Mouse (Mus musculus): Measurements from ENCODE around the gene Iqgap2. TPM values are rescaled to one million over a fixed set of nuclear protein-coding genes. Genes with fewer than 3 reads are reported as not detected.
A peak's percentile ranks its signal among the peaks of the same experiment; 100 is the strongest.

Iqgap2 gene
- polyA plus RNA-seq, 1 experiment from 2014 or later = 7.8 TPM

- Histone ChIP-seq H3K27ac (no peak overlapping the region), H3K4me3 (no peak overlapping the region), H3K36me3 (no peaks in the 10 kb centered on the region), H3K4me1 (peaks cover 19% of the 10 kb centered on the region; the same call in 1 of the 2 replicates), H3K9me3 (no peaks in the 10 kb centered on the region), H3K27me3 (ENCODE audit: insufficient read depth, poor library complexity, severe bottlenecking) (no peaks in the 10 kb centered on the region)
- 36% methylated on average over 5 of the region's 5 CpGs for WGBS
- DNase-seq (ENCODE audit: low spot score) = no peak
These were observed 84.5 kb downstream of the Iqgap2 start for GRCm38 (mm10) chr13:95807106-95807750.

GRCm38 (mm10) chr13:95805469-95806166 is 86.1 kb downstream of the Iqgap2 start:
- no peaks in the 10 kb centered on the region for H3K36me3 ChIP-seq
- H3K4me1 ChIP-seq = peaks cover 19% of the 10 kb centered on the region; the same call in 1 of the 2 replicates
- no peak overlapping the region for H3K27ac ChIP-seq
- H3K9me3 ChIP-seq = no peaks in the 10 kb centered on the region
- no peaks in the 10 kb centered on the region for H3K27me3 ChIP-seq (ENCODE audit: insufficient read depth, poor library complexity, severe bottlenecking)
- H3K4me3 ChIP-seq = peak overlapping the region; percentile 9; the same call in 1 of the 2 replicates
- peak; percentile 85 for DNase-seq (ENCODE audit: low spot score)
- whole genome bisulfite sequencing = 34% methylated on average over 13 of the region's 13 CpGs

DNA sequence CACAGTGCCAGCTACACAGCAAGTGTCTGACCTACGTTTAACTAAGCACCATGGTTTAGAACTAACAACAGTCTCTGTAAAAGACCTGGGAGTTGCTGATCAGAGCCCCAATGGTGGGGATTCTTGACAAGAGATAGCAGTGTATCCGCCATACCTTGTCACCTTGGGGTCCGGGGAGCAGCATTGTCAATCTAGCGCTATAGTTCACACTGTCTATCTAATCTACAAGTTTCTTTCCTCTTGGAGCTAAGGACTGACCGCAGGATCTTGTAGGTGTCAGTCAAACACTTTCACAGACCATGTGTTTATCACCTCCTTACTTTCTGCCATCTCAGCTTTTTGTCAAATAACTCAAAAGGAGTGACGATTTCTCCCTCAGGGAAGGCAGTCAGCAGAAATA is 87.6 kb downstream of the Iqgap2 start:
- no peak overlapping the region for H3K4me3 ChIP-seq
- WGBS = 32% methylated on average over 6 of the region's 6 CpGs
- no peaks in the 10 kb centered on the region for H3K9me3 ChIP-seq
- no peak for DNase-seq (ENCODE audit: low spot score)
- no peaks in the 10 kb centered on the region for H3K27me3 ChIP-seq (ENCODE audit: insufficient read depth, poor library complexity, severe bottlenecking)
- no peaks in the 10 kb centered on the region for H3K36me3 ChIP-seq
- peaks cover 19% of the 10 kb centered on the region; the same call in 1 of the 2 replicates for H3K4me1 ChIP-seq
- no peak overlapping the region for H3K27ac ChIP-seq

DNA sequence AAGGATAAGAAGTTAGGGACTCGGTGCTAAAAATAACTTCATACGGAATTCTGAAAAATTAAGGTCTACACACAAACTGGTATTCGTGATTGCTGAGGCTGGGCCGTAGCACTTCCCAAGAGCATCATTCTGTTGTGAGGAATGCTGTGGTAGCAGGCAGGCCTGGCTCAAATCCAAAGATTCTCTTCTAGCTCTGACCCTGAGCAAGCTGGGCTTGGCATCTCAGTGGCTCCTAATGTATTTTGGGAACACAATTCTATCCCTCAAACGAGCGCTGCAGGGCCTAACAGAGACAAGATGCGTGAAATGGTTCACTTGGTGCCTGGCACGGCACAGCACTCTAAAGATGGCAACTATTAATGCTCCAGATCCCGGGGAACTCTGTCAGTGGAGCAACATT is 90.8 kb downstream of the Iqgap2 start:
- Histone ChIP-seq H3K27me3 (ENCODE audit: insufficient read depth, poor library complexity, severe bottlenecking) (no peaks in the 10 kb centered on the region), H3K36me3 (no peaks in the 10 kb centered on the region), H3K4me1 (peaks cover 15% of the 10 kb centered on the region; the same call in 1 of the 2 replicates), H3K27ac (no peak overlapping the region), H3K4me3 (no peak overlapping the region), H3K9me3 (no peaks in the 10 kb centered on the region)
- WGBS = 64% methylated on average over 9 of the region's 9 CpGs
- no peak for DNase-seq (ENCODE audit: low spot score)

DNA sequence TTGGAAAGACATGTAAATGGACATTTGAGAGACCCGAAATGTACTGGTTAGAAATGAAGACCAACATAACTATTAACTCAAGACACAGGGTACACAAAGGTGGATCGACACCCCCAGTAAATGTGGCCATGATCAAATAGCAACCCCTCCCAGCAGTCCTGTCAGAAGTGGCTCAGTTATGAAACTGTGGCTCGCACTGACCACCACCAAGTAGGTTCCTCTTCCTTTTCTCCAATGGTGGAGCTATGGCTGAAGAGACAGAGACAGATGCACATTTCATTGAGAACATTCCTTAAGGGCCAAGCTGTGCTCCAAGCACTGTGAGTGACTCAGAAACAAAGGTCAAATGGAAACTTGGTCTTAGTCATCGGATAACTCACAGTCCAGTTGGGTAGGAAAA is 92.4 kb downstream of the Iqgap2 start:
- Histone ChIP-seq H3K9me3 (no peaks in the 10 kb centered on the region), H3K27me3 (ENCODE audit: insufficient read depth, poor library complexity, severe bottlenecking) (no peaks in the 10 kb centered on the region), H3K27ac (no peak overlapping the region), H3K4me1 (peaks cover 6% of the 10 kb centered on the region; the same call in 1 of the 2 replicates), H3K36me3 (no peaks in the 10 kb centered on the region), H3K4me3 (no peak overlapping the region)
- WGBS = 76% methylated on average over 4 of the region's 4 CpGs
- no peak for DNase-seq (ENCODE audit: low spot score)

- Histone ChIP-seq H3K27ac (no peak overlapping the region), H3K4me1 (peaks cover 1% of the 10 kb centered on the region; the same call in 1 of the 2 replicates), H3K9me3 (no peaks in the 10 kb centered on the region), H3K4me3 (no peak overlapping the region), H3K36me3 (no peaks in the 10 kb centered on the region), H3K27me3 (ENCODE audit: insufficient read depth, poor library complexity, severe bottlenecking) (no peaks in the 10 kb centered on the region)
- 38% methylated on average over 6 of the region's 6 CpGs for WGBS
- no peak for DNase-seq (ENCODE audit: low spot score)
These were observed 93.0 kb downstream of the Iqgap2 start for GRCm38 (mm10) chr13:95798721-95799120.

GRCm38 (mm10) chr13:95797530-95797929 is 94.2 kb downstream of the Iqgap2 start:
- Histone ChIP-seq H3K9me3 (no peaks in the 10 kb centered on the region), H3K27me3 (ENCODE audit: insufficient read depth, poor library complexity, severe bottlenecking) (no peaks in the 10 kb centered on the region), H3K27ac (no peak overlapping the region), H3K36me3 (no peaks in the 10 kb centered on the region), H3K4me3 (no peak overlapping the region), H3K4me1 (no peaks in the 10 kb centered on the region)
- DNase-seq (ENCODE audit: low spot score) = no peak
- 76% methylated on average over 2 of the region's 2 CpGs for WGBS

DNA sequence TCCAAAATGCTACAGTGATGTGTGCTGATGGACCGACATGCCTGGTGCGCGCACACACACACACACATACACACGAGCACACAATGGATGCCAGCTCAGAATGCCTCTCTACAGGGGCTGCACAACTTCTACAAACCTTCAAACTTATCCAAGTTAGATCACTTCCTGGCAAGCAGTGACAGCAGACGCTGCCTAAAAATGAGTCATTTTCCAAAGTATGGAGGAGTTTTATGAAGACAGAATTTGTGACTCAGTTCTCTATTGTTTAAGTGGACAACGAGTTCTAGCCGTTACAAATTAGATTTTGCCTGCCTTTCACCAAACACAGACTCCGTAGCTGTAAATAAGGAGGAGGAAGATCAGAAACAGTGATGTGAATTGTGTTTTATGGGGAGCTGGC is 97.4 kb downstream of the Iqgap2 start:
- Histone ChIP-seq H3K9me3 (no peaks in the 10 kb centered on the region), H3K4me3 (no peak overlapping the region), H3K27me3 (ENCODE audit: insufficient read depth, poor library complexity, severe bottlenecking) (no peaks in the 10 kb centered on the region), H3K36me3 (no peaks in the 10 kb centered on the region), H3K4me1 (peaks cover 9% of the 10 kb centered on the region), H3K27ac (no peak overlapping the region)
- no peak for DNase-seq (ENCODE audit: low spot score)
- 82% methylated on average over 8 of the region's 8 CpGs for WGBS

DNA sequence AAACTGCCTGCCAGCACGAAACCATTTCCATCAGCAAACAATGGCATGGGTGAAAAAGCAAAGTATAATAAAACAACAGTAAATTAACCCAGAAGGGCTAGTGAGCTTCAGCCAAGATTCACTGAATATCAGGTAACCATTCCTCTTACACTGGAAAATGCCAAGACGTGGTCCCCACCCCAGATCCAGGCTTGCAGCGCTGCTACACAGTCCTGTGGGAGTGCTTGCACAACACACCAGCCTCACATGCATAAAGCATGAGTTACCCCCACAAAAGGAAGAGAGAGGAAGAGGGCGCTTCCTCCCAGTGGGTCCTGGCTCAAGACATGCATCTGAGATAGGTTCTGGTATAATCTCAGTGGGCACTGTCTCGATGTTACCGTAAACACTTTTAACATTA is 100.8 kb downstream of the Iqgap2 start:
- DNase-seq (ENCODE audit: low spot score) = no peak
- H3K9me3 ChIP-seq = no peaks in the 10 kb centered on the region
- H3K36me3 ChIP-seq = no peaks in the 10 kb centered on the region
- H3K4me3 ChIP-seq = no peak overlapping the region
- H3K27ac ChIP-seq = no peak overlapping the region
- H3K27me3 ChIP-seq (ENCODE audit: insufficient read depth, poor library complexity, severe bottlenecking) = no peaks in the 10 kb centered on the region
- WGBS = 88% methylated on average over 6 of the region's 6 CpGs
- H3K4me1 ChIP-seq = peaks cover 9% of the 10 kb centered on the region

DNA sequence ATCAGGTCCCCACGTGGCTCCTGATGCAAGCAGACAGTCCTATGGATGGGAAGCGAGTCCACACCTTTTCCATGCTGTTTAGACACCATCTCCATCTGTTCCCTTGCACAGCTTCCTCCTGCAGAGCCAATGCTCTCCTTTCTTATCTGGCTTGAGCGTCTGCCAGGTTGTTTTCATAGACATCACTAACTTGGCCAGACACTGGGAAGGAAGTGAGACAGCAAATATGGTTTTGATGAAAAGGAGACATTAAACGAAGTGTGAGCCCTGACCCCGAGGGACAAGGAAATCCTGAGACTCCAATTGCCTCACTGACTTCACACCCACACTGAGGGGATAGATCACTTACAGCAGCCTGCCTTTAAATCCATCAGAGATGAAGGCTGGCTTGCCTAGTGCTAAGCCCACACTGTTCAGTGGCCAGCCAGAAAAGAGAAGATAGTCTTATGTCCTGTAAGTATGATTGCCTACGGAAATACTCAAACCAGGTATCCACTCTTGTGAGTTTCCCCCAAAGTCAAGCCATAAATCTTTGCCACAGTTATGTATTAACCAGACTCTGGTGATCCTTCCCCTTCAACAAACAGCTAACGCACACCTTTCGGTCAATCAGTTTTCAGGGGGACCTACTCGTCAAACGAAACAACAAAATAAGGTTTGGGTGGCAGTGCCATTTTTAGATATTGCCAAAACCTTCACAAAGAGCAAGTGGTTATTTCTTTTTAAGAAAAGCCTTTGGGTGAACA is 102.9 kb downstream of the Iqgap2 start:
- DNase-seq (ENCODE audit: low spot score) = no peak
- Histone ChIP-seq H3K36me3 (no peaks in the 10 kb centered on the region), H3K9me3 (no peaks in the 10 kb centered on the region), H3K27me3 (ENCODE audit: insufficient read depth, poor library complexity, severe bottlenecking) (no peaks in the 10 kb centered on the region), H3K4me3 (no peak overlapping the region), H3K27ac (no peak overlapping the region), H3K4me1 (peaks cover 9% of the 10 kb centered on the region)
- 68% methylated on average over 10 of the region's 10 CpGs for WGBS

DNA sequence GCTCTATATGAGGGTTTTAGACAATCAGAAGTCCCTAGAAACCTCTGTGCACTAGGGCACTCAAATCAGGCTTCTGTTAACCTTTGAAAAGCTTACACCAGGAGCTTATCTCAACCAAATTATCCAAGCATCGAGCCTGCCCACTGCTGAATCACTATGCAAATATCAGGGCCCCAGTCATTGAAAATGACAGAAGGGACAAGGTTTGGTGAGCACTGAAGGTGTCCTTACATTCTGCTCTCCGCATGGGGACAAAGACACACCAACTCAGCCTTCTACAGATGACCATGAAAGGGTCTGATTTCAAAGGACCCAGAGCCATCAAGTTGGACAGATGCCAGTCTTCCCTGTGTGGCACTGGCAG is 108.8 kb downstream of the Iqgap2 start:
- H3K27me3 ChIP-seq (ENCODE audit: insufficient read depth, poor library complexity, severe bottlenecking) = no peaks in the 10 kb centered on the region
- 46% methylated on average over 2 of the region's 2 CpGs for WGBS
- H3K4me1 ChIP-seq = peaks cover 26% of the 10 kb centered on the region
- DNase-seq (ENCODE audit: low spot score) = no peak
- H3K36me3 ChIP-seq = no peaks in the 10 kb centered on the region
- H3K27ac ChIP-seq = no peak overlapping the region
- no peak overlapping the region for H3K4me3 ChIP-seq
- no peaks in the 10 kb centered on the region for H3K9me3 ChIP-seq

GRCm38 (mm10) chr13:95782311-95782968 is 109.3 kb downstream of the Iqgap2 start:
- DNase-seq (ENCODE audit: low spot score) = no peak
- no peaks in the 10 kb centered on the region for H3K27me3 ChIP-seq (ENCODE audit: insufficient read depth, poor library complexity, severe bottlenecking)
- WGBS = 61% methylated on average over 15 of the region's 15 CpGs
- 0 out of 2 replicates have a peak overlapping the region, but pooled peaks have one; percentile 31 for H3K27ac ChIP-seq
- H3K9me3 ChIP-seq = no peaks in the 10 kb centered on the region
- H3K4me3 ChIP-seq = no peak overlapping the region
- H3K4me1 ChIP-seq = peaks cover 26% of the 10 kb centered on the region
- no peaks in the 10 kb centered on the region for H3K36me3 ChIP-seq

DNA sequence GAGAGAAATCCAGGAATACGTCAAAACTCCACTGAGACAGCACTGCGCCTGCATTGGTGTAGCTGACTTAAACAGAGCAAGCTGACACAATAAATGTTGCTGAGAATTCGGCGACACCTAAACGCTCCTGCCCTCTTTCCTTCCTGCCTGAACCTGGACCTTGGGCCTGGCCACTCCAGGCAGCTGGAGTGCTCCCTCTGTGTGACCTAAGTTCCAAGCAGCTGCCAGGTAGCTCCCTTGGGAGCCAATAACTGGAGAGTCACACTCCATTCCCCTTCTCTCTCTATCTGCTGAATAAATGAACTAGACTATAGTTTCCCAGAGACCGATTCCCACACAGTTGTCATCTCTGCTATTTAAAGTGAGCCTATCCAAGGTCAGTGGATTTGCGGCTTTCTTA is 111.7 kb downstream of the Iqgap2 start:
- DNase-seq (ENCODE audit: low spot score) = no peak
- peaks cover 30% of the 10 kb centered on the region for H3K4me1 ChIP-seq
- 83% methylated on average over 7 of the region's 7 CpGs for WGBS

More for the DNA sequence above, 111.7 kb downstream of the Iqgap2 start:
- H3K9me3 ChIP-seq = no peaks in the 10 kb centered on the region
- no peaks in the 10 kb centered on the region for H3K27me3 ChIP-seq (ENCODE audit: insufficient read depth, poor library complexity, severe bottlenecking)
- no peak overlapping the region for H3K4me3 ChIP-seq
- no peaks in the 10 kb centered on the region for H3K36me3 ChIP-seq
- H3K27ac ChIP-seq = no peak overlapping the region

All from heart, embryonic 10.5 days (tissue).